Mouse (Mus musculus) mesoderm, embryonic 11.5 days (tissue): Measurements from ENCODE around the gene Tbc1d2.

Experiments
- DNase-seq: peaks from one replicate; pipeline ENCODE4 v3.0.0-alpha.2; 2012; ENCODE audit warnings: low read depth, low spot score

Tbc1d2 gene

DNA sequence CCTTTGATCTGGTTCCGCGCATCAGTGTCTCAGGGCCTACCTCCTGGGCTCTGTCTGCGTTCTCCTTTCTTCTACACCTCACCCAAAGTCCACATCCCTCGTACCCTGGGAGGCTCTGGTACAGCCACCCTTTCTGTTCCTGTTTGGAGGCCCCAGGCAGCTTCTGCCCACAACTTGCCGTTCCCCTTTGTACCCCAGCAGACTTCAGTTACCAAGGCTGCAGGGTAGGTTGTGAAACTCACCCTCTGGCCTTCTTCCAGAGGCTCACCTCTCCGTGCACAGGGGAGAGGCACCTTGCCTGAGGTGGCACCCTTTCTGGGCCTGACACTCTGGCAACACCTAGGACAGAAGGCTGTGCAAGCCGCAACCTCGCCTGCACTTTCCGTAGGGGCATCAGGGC, 94.2 kb downstream of the Tbc1d2 start:
- DNase-seq = no peak
